Mouse (Mus musculus) liver, postnatal 0 days (tissue): ENCODE measurements around the gene Cox6a1. TPM values are rescaled to one million over a fixed set of nuclear protein-coding genes. Genes with fewer than 3 reads are reported as not detected.

Experiments used
- ATAC-seq: fragments of 200-750 bp; cut with Nextera tagmentation; 2 replicates; pipeline ENCODE4 v1.8.0; 2017; ENCODE audit warnings: mild to moderate bottlenecking, moderate library complexity
- DNase-seq: peaks from one replicate; pipeline ENCODE4 v3.0.0-alpha.2; 2016
- H3K27ac ChIP-seq: fragments of 300-500 bp; sonication (generic); 2 replicates; pipeline ENCODE4 v1.5.1; 2014; ENCODE audit warnings: antibody characterized with exemption, moderate library complexity, mild to moderate bottlenecking, low read depth
- H3K27me3 ChIP-seq: fragments of 300-500 bp; sonication (generic); 2 replicates; pipeline ENCODE4 v1.6.1; 2014; ENCODE audit warnings: low read length, control low read depth, mixed read lengths; ENCODE audit not compliant: insufficient read depth
- H3K36me3 ChIP-seq: fragments of 300-500 bp; sonication (generic); replicated peaks from 2 replicates; pipeline ENCODE4 v1.6.1; 2014; ENCODE audit warnings: mild to moderate bottlenecking, control low read depth, low read length, moderate library complexity, mixed read lengths; ENCODE audit not compliant: insufficient read depth
- H3K4me1 ChIP-seq: fragments of 300-500 bp; sonication (generic); 2 replicates; pipeline ENCODE4 v1.6.1; 2014; ENCODE audit warnings: antibody characterized with exemption, mild to moderate bottlenecking, control low read depth; ENCODE audit not compliant: insufficient read depth
- H3K4me2 ChIP-seq: fragments of 300-500 bp; sonication (generic); 2 replicates; pipeline ENCODE4 v1.6.1; 2014; ENCODE audit warnings: low read depth, mild to moderate bottlenecking, low read length, moderate library complexity, mixed read lengths
- H3K4me3 ChIP-seq: fragments of 300-500 bp; sonication (generic); 2 replicates; pipeline ENCODE4 v1.5.1; 2014; ENCODE audit warnings: low read depth, low read length
- H3K9ac ChIP-seq: fragments of 300-500 bp; sonication (generic); replicated peaks from 2 replicates; pipeline ENCODE4 v1.6.1; 2014; ENCODE audit warnings: mild to moderate bottlenecking, moderate library complexity
- H3K9me3 ChIP-seq: fragments of 300-500 bp; sonication (generic); 2 replicates; pipeline ENCODE4 v1.6.1; 2016; ENCODE audit warnings: mild to moderate bottlenecking, control low read depth, low read length, mixed read lengths
- CTCF ChIP-seq: sonication (generic); IDR thresholded peaks from 2 replicates; pipeline ENCODE4 v1.5.1; 2016; ENCODE audit warnings: antibody characterized with exemption, low read depth
- EP300 ChIP-seq: IDR thresholded peaks from 2 replicates; pipeline ENCODE4 v1.6.1; 2016; ENCODE audit warnings: antibody characterized with exemption, low read depth, mild to moderate bottlenecking
- WGBS: fragments of 180-500 bp; shearing (Covaris S2); extraction: QIAGEN DNeasy Blood & Tissue Kit; methylation state at CpG from one replicate; pipeline ENCODE4 v1.1.7; 2014; ENCODE audit not compliant: insufficient replicate concordance; 5-methylcytosine and 5-hydroxymethylcytosine counted together
- polyA plus RNA-seq: library from polyadenylated mRNA; unstranded; fragments of >200 nt; fragmentation: Nextera tagmentation; extraction: Ambion mirVana; gene quantifications from 2 replicates; pipeline ENCODE4 v1.2.1, GENCODE M21; 2015

Gene Cox6a1
- polyA plus RNA-seq, 1 experiment from 2014 or later: 952 TPM

GRCm38 (mm10) chr5:115319004-115319940, 29.5 kb downstream of the Cox6a1 start:
- H3K36me3 ChIP-seq: no peaks in the 10 kb centered on the region
- no peaks in the 10 kb centered on the region for H3K27me3 ChIP-seq
- H3K27ac ChIP-seq: peak overlapping the region; percentile 45; the same call in 1 of the 2 replicates
- H3K4me2 ChIP-seq: peak overlapping the region; percentile 91
- WGBS: under 1% methylated on average over 22 of the region's 22 CpGs
- TF ChIP-seq EP300 (no peak), CTCF (peak; percentile 72)
- H3K9me3 ChIP-seq: no peaks in the 10 kb centered on the region
- H3K4me3 ChIP-seq: peak overlapping the region; percentile 46
- ATAC-seq (peak; percentile 86), DNase-seq (peak; percentile 65)
- H3K4me1 ChIP-seq: peaks cover 19% of the 10 kb centered on the region
- peak overlapping the region; percentile 58 for H3K9ac ChIP-seq

- Histone ChIP-seq H3K4me3 (no peak overlapping the region), H3K36me3 (no peaks in the 10 kb centered on the region), H3K4me1 (peaks cover 30% of the 10 kb centered on the region), H3K9ac (no peak overlapping the region), H3K27ac (no peak overlapping the region), H3K4me2 (no peak overlapping the region), H3K9me3 (no peaks in the 10 kb centered on the region), H3K27me3 (no peaks in the 10 kb centered on the region)
- DNase-seq (no peak), ATAC-seq (no peak)
- no peak for TF ChIP-seq CTCF
- TF ChIP-seq EP300: no peak
- WGBS: 26% methylated on average over 10 of the region's 10 CpGs
Observed at GRCm38 (mm10) chr5:115317645-115318328, 31.0 kb downstream of the Cox6a1 start.

GRCm38 (mm10) chr5:115316968-115317644, 31.7 kb downstream of the Cox6a1 start:
- no peak overlapping the region for H3K9ac ChIP-seq
- ATAC-seq (no peak), DNase-seq (no peak)
- H3K27me3 ChIP-seq: no peaks in the 10 kb centered on the region
- H3K27ac ChIP-seq: no peak overlapping the region
- 32% methylated on average over 14 of the region's 14 CpGs for WGBS
- H3K4me3 ChIP-seq: no peak overlapping the region
- no peaks in the 10 kb centered on the region for H3K9me3 ChIP-seq
- TF ChIP-seq CTCF: no peak
- TF ChIP-seq EP300: no peak
- H3K4me2 ChIP-seq: no peak overlapping the region
- no peaks in the 10 kb centered on the region for H3K36me3 ChIP-seq
- H3K4me1 ChIP-seq: peaks cover 36% of the 10 kb centered on the region

GRCm38 (mm10) chr5:115313668-115313943, 35.2 kb downstream of the Cox6a1 start:
- peaks cover 31% of the 10 kb centered on the region for H3K4me1 ChIP-seq
- no peak for ATAC-seq

GRCm38 (mm10) chr5:115312816-115313667, 35.7 kb downstream of the Cox6a1 start:
- ATAC-seq (peak; percentile 82), DNase-seq (no peak)
- Histone ChIP-seq H3K36me3 (no peaks in the 10 kb centered on the region), H3K9me3 (no peaks in the 10 kb centered on the region), H3K4me1 (peaks cover 31% of the 10 kb centered on the region), H3K27ac (peak overlapping the region; percentile 66), H3K27me3 (no peaks in the 10 kb centered on the region), H3K4me3 (0 out of 2 replicates have a peak overlapping the region, but pooled peaks have one; percentile 7), H3K9ac (peak overlapping the region; percentile 21; the same call in 1 of the 2 replicates), H3K4me2 (peak overlapping the region; percentile 56)
- TF ChIP-seq CTCF (no peak), EP300 (no peak)
- WGBS: 50% methylated on average over 10 of the region's 10 CpGs

More at GRCm38 (mm10) chr5:115313668-115313943, 35.2 kb downstream of the Cox6a1 start:
- Histone ChIP-seq H3K27ac (peak overlapping the region; percentile 66), H3K27me3 (no peaks in the 10 kb centered on the region), H3K4me2 (peak overlapping the region; percentile 56), H3K36me3 (no peaks in the 10 kb centered on the region), H3K9ac (peak overlapping the region; percentile 21; the same call in 1 of the 2 replicates), H3K4me3 (no peak overlapping the region), H3K9me3 (no peaks in the 10 kb centered on the region)
- WGBS: 38% methylated on average over 5 of the region's 5 CpGs
- DNase-seq: no peak
- TF ChIP-seq CTCF (no peak), EP300 (no peak)
